Mouse (Mus musculus) mouse embryonic stem cell (cell line): ENCODE measurements around the gene Slc13a2.

Experiments
- in situ Hi-C, 2 experiments: fragments of 300-500 bp; cut with MboI; formaldehyde crosslinking; loops; 1 replicate in 1 of 2; 3 replicates in 1 of 2; pipeline ENCODE4 v1.14.3; 2019 to 2020; ENCODE audit warnings: low sequenced_read_pairs in 2 of 2, low pct_unique_long_range_greater_than_20kb in 1 of 2, mixed read lengths in 1 of 2; ENCODE audit not compliant: unreplicated experiment in 1 of 2

Slc13a2 gene

DNA sequence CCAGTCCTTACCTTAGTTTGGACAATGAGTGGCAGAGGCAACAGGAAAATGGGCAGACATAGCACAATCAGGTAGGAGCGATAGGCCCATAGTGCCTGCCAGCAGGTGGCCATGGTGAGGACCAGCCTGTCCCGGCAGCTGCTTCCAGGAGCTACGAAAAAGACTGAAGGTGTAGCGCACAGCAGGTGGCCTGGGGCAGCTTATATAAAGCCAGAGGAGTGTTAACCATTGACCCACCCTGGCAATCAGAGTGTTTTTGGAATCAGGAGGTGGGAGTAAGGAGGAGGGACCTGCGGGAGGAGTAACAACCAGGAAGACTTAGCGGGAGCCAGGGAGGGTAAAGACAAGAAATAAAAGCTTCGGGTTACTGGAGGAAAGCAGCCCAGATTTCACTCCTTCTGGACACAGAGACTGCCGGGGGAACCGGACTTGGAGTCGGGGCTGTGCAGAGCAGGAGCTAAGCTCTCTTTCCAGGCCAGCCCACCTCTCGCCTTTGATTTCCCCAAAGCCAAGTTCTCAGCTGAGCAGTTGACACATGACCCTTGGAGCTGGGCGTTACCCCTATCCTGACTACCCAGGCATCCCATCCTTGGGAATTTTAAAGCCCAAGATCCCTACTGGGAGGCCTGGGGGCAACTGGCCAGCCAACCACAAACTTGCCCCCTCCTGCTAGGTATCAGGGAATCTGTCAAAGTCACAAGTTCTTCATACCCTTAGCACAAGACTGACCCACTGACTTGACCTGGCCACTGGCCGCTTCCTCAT, at the start of gene Slc13a2:
Slc13a2 (minus strand) TSS at position 163 of the 765 bp plus-strand sequence.
- in situ Hi-C loops: no loop called here

DNA sequence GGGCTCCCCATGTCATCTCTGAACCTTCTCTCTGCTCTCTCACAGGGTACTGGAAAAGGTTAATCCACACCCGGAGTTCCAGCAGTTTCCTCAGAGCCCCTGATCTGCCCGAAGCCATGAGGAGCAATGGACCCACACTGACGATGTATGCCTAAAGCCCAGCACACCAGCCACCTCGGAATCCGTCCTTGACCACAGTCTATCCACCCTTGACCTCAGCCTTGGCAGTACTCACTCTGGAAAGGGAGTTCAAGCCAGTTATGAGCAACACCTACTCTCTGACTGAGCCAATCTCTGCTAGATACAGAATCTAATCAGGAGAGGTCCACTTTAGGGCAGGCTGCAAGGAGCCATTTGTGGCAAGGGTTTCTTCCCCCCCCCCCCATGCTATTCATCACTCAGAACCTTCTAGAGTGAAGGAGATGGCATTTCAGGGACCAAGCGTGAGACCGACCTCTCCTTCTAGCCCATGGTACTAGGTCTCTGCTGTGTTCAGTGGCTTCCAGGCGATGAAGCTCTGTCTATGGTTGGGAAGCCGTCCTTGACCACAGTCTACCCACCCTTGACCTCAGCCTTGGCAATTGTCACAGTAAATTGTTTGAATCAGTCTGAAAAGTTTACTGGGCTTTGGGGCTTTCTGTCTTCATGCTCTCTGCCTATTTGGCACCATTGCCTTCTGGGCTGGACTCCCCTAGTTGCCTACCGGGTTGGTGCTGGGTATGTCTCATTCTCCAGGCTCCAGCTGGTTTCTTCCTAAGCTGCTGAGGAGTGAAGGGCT, 49.5 kb upstream of the Slc13a2 start:
- in situ Hi-C loops: no loop called here

DNA sequence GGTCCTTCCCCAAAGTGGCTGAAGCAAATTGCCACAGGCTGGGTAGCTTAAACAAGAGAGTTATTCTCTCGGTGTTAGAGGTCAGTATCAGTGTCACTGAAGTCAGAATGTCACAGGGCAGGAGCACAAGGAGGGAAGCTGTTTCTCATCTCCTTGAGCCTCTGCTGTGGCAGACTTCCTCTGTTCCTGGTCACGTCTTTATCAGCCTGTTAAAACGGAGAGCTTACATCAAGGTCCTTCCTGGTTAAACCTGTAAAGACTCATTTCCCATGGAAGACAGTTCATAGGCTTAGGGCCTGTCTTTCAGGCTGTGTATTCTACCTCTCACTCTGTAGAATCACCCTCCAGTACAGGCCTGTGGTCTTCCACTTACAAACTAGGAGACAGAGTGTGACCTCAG, 45.9 kb upstream of the Slc13a2 start:
- in situ Hi-C loops: no loop called here

DNA sequence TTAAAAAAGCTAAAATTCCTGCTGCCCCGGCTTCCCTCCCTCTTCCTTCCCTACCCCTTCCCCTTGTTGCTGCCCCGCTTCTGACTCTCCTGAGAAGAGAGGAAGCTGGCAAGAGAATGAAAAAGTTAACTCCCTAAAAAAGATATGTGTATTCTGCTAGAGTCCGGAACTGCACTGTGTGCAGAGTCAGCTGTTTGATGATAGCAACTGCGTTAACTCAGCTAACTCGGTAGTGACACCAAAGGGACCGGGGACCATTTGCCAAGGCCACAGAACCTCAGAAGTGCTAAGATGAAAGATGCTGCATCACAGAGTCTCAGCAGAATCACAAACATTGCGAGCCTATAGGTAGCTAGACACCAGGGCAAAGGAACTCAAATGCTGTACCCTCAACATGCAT, 45.5 kb upstream of the Slc13a2 start:
- in situ Hi-C loops: no loop called here

DNA sequence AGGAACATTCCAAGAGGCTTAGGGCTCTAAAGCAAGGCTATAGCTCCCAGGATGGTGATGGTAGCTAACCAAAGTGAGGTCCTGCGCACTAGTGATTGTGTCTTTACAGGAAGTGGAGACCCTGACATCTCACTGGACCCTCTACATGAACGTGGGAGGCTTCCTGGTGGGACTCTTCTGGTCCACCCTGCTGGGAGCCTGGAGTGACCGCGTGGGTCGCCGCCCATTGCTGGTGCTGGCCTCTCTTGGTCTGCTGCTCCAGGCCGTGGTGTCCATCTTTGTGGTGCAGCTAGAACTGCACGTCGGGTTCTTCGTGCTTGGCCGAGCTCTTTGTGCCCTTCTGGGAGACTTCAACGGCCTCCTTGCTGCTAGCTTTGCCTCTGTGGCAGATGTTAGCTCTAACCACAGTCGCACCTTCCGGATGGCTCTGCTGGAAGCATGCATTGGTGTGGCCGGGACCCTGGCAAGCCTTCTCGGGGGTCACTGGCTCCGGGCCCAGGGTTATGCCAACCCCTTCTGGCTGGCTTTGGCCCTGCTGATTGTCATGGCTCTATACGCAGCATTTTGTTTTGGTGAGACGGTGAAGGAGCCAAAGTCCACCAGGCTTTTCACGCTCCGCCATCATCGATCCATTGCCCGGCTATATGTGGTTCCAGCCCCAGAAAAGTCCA, 44.4 kb upstream of the Slc13a2 start:
- in situ Hi-C loops: no loop called here

DNA sequence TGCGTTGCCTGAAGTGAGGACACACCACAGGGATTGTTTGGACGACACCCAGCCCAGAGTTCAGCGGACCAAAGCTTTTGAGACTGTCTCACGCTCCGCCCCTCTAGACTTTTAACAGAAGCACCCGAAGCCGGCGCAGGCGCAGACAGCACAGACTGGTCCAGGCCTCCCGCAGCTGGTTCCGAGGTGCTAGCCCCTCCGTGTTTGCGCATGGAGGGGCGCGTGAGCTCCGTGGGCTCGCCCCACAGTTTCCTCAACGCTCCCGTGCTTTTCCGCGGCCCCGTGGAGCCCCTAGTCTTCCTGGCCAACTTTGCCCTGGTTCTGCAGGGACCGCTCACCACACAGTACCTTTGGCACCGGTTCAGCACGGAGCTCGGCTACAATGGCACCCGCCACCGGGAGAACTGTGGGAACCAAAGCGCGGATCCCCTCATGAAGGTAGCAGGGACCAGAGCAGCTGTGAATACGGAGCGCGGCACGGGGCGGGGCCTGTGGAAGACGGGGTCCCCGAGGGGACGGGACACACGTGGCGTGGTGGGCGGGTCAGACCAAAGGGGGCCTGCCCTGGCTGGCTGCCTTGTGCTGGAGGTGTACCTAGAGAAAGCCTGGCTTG, 43.7 kb upstream of the Slc13a2 start, which contains the start of gene Slc46a1:
Slc46a1 (plus strand) TSS at position 130 of the 613 bp plus-strand sequence.
- in situ Hi-C loops: no loop called here

DNA sequence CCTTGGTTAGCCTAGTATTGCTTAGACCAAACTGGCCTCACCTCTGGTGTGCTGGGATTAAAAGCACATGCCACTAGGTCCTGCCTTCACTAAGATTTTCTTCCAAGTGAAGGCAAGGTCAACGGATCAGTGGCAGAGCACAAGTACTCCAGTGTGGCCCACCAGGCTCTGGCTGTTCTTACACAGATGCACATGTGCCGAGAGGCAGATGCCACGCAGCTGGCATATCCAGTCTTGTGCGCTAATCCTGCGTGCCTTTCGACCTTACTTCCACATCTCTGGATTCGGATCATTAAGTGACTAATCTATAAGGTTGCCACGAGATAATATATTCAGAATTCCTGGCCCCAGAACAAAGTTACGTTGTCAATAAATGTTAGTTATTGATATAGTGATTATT, 43.1 kb upstream of the Slc13a2 start:
- in situ Hi-C loops: no loop called here

DNA sequence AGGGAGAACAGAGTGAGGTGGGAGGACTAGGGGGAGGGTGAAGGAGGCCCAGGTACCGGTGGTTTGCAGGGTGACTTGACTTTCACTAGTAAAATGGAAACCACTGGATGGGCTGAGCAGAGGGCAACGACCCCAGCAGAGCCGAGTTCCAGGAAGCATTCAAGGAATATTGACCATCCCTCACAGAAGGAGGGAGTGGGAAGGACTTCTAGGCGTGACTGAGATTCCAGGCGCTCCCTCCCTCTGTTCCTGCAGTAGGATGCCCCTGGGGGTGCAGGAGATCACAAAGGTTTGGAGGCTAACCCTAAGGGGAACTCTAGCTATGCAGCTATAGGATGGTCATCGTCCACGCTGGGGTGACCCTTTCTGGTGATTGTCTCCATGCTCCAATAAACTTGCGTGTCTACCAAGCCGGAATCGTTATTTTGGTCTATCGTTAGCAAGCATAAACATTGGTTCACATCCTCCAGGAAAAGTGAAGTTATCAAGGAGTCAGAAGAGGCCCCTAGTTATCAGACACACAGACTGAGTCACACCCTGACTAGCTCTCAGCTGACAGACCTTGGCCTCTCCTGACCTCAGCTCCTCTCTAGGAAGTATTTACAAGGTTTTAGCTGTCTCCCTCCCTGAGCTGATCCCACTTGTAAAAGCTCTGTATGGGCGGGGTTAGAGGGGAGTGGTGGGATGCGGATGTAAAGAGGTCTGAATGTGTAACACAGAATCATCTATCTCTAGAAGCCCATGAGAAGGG, 41.4 kb upstream of the Slc13a2 start:
- in situ Hi-C loops: no loop called here

DNA sequence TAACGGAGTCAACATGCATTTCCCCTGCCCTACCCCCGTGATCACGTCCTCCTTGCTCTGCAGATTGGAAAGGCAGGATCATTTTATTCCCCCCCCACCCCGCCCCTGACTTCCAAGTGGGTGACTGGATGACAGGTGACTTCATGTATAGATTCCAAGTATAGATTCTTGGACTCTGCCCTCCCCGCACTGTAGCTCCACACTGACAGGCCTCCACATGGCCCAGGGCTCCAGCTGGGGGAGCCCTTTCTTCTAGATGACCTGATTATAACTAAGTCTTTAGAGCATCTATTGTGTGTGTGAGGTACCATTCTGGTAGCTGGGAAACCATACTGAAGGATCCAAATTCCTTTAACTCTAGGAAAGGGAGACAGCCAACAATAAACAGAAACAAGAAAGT, 40.7 kb upstream of the Slc13a2 start:
- in situ Hi-C loops: no loop called here

DNA sequence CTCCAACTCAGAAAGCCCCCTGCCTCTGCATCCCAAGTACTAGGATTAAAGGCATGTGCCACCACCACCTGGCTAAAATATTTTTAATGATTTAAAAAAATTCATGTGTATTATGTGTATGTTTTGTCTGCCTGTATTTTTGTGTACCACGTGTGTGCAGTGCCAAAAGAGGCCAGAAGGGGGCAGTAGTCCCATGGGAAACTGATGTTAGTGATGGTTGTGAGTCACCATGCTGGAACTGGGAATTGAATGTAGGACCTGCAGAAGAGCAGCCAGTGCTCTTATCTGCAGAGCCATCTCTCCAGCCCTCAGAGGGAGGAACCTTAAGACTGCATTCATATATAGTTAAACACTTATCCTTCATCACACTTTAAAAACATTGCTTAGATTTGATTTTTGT, 39.9 kb upstream of the Slc13a2 start:
- in situ Hi-C loops: no loop called here

DNA sequence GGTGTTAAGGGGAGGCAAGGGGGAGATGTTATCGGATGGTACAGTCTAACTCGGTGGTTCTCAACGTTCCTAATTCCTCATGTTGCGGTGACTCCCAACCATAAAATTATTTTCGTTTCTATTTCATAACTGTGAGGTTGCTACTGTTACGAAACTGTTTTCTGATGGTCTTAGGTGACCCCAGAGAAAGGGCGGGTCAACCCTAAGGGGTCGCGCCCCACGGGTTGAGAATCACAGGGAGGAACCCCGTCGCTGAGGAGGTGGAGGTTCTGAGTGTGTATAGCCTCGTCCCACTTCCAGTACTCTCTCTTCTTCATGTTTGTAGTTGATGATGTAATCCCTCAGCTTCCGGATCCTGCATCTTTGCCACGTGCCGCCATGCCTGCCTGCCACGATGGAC, 36.7 kb upstream of the Slc13a2 start:
- in situ Hi-C loops: no loop called here

DNA sequence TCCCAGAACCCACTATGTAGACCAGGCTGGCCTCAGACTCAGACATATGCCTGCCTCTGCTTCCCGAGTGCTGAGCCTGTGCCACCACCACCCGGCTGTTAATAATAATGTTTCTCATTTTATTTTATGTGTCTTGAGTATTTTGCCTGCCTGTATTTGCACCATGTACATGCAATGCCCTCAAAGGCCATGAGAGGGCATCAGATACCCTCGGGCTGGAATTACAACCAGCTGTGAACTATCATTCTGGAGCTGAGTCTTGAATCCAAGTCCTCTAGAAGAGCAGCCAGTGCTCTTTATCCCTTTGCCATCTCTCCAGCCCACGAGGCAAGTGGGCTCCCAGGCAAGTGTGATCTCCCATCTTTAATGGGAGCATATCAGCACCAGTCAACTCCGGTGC, 33.3 kb upstream of the Slc13a2 start:
- in situ Hi-C loops: no loop called here

DNA sequence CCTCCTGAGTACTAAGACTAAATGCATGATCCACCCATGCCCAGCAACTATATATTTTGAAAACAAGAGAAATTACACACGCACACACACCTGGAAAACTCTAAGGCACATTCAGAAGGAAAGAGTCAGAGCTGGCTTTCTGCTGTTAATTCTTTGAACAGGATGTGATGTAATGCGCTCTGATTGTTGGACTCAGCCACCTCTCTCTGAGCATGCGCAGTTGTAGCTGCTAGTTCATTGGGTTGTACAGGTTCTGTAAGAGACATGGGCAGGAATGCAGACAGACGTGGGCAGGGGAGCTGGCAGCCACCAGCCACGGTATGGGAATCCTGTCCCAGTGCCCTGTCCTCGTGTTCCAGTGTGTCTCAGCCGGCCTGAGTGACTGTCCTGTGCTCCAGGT, 32.3 kb upstream of the Slc13a2 start:
- in situ Hi-C loops: no loop called here

DNA sequence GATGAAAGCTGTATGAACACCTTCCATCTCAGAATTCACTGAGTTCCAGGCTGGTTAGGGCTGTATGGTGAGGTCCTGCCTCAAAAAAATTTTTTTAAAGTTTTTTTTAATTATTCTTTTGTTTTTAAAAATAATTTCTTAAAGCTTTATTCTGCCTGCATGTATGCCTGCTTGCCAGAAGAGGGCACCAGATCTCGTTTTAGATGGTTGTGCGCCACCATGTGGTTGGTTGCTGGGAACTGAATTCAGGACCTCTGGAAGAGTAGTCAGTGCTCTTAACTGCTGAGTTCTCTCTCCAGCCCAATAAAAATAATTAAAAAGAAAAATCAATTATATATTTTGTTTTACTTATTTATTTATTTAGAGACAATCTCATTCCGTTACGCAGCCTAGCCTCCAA, 31.7 kb upstream of the Slc13a2 start:
- in situ Hi-C loops: no loop called here

DNA sequence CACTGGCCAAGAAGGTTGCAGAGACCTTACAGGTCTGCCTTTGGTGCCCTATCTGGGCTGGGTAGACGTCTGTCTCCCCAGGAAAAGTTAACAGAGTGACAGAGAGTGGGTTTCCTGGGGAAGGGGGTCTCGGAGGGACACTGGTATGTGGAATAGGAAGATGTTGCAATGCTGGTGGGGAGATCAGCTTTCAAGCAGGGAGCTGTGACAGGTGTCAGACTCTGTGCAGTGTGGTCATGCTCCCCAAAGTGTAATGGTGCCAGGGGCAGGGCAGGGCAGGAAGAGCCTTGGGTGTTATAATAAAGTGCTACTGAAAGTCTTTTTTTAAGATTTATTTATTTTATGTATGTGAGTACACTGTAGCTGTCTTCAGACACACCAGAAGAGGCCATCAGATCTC, 28.3 kb upstream of the Slc13a2 start:
- in situ Hi-C loops: no loop called here

DNA sequence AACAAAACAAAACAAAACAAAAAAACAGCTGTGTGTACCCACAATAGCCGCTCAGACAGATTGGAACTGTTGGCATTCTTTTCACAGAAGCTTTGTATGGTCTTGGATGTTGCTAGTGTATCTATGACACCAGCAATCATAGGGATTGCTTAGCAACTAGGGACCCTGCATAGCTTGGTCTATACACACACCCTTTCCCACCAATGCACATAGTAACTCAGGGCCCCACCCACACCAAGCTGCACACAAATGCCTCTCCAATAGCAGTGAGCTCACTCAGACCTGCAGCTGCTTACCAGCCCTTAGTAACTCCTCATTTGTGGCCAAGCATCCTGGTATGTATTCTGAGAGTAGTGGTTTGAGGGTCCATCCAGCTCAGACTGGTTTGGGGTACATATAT, 26.2 kb upstream of the Slc13a2 start:
- in situ Hi-C loops: no loop called here

DNA sequence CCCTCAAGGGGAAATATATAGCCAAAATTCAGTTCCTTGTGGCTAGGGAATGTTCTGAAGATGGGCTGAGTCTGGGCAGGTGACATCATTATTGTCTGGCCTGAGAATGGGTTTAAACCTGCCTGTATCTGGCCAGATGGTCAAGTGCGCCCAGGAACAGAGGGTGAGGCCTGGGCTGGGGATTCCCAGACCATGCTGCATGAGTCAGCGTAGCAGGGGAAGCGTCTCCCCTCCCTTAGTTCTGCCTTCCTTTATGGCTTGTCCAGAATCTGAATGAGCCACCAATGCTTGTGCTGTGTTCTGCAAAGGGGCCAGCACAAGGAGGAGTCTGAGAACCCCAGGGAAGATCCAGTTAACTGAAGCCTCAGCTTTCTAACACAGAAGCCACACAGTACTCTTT, 25.2 kb upstream of the Slc13a2 start:
- in situ Hi-C loops: no loop called here

DNA sequence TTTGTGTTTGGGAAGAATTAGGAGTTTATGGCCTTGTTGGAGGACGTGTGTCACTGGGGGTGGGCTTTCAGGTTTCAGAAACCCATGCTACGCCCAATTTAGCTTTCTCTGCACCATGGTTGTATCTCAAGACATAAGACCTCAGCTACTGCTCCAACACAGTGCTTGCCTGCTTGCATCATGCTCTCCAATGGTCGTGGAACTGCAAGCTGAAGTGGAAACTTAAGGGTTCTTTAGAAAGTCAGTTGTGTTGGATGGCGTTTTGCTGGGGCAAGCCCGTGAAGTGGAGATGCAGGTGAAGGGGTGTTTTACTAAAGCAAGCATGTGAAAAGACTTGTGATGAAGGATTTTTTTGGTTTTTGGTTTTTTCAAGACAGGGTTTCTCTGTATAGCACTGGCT, 21.1 kb upstream of the Slc13a2 start:
- in situ Hi-C loops: loop anchor here in 1 of 2 experiments (5.0 kb wide), 1 partner anchor 81 kb away; no protein-coding TSS in a partner anchor
